Mouse (Mus musculus): ENCODE measurements at regions not wholly inside any gene's neighbourhood (a gene's known extent, or its start where the extent isn't known, plus 50 kb on each side); places are given as distances from the start of the nearest gene placed in this dataset.

DNA sequence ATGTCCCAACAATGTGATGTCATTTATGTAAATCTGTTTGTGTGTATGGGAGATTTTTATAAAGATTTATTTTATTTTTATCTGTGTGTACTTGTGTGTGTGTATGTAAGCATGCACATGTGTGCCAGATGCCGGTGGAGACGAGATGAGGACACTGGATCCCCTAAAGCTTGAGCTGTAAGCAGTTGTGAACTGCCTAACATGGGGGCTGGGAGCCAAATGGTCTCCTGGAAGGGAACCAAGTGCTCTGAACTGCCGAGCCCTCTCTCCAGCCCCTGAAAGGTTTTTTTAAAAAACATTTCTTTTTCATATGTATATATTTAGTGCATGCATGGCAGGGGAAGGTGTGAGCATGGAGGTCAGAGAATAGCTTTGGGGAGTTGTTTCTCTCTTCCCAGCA is 246.6 kb downstream of the Zfp326 start:
- ATAC-seq (ENCODE audit: low FRiP score, low read depth) (no peak), DNase-seq (ENCODE audit: low spot score) (peak; percentile 27)
- H3K4me2 ChIP-seq (replicated peaks; ENCODE audit: low read depth, low read length, severe bottlenecking): no peak overlapping the region
- 18% methylated on average over 3 of the region's 3 CpGs for WGBS
- H3K4me3 ChIP-seq (replicated peaks; ENCODE audit: low read length): no peak overlapping the region
- no peaks in the 10 kb centered on the region for H3K9me3 ChIP-seq (ENCODE audit: control insufficient read depth, low read length)
- no peaks in the 10 kb centered on the region for H3K4me1 ChIP-seq (ENCODE audit: control insufficient read depth, insufficient read depth, low read length)
- H3K9ac ChIP-seq (ENCODE audit: low read depth, low read length, severe bottlenecking): no peak overlapping the region
- no peaks in the 10 kb centered on the region for H3K27me3 ChIP-seq (ENCODE audit: control insufficient read depth, insufficient read depth, low read length)
- no peak for TF ChIP-seq POLR2A (IDR thresholded peaks at IDR 0.05; ENCODE audit: borderline replicate concordance, extremely low read depth, insufficient read depth, insufficient read length)
- H3K36me3 ChIP-seq (ENCODE audit: control insufficient read depth, insufficient read depth, low read length): no peaks in the 10 kb centered on the region
- H3K27ac ChIP-seq (replicated peaks; ENCODE audit: low read depth, low read length): no peak overlapping the region

DNA sequence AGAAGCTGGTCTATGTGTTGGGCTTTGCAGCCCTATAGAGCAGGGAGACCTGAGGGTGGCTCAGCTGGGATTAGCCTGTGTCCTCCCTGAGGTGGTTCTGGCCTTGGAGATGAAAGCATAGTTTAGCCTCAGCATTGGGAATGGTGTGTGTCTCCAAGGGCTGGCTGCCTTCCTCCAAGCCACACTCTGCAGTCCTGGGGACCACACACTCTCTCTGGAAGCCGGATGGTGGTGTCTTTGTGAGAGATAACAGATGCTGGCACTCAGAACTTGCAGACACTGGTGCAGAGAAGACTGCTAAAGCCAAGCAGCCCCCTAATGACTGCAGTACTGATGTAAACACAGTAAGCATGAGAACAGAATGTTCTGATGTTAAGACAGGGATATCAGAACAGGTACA is 243.2 kb downstream of the Zfp326 start:
- Histone ChIP-seq H3K27ac (replicated peaks; ENCODE audit: low read depth, low read length) (no peak overlapping the region), H3K9ac (ENCODE audit: low read depth, low read length, severe bottlenecking) (no peak overlapping the region), H3K9me3 (ENCODE audit: control insufficient read depth, low read length) (no peaks in the 10 kb centered on the region), H3K27me3 (ENCODE audit: control insufficient read depth, insufficient read depth, low read length) (no peaks in the 10 kb centered on the region), H3K4me1 (ENCODE audit: control insufficient read depth, insufficient read depth, low read length) (no peaks in the 10 kb centered on the region), H3K4me2 (replicated peaks; ENCODE audit: low read depth, low read length, severe bottlenecking) (no peak overlapping the region), H3K4me3 (replicated peaks; ENCODE audit: low read length) (no peak overlapping the region), H3K36me3 (ENCODE audit: control insufficient read depth, insufficient read depth, low read length) (no peaks in the 10 kb centered on the region)
- no peak for DNase-seq (ENCODE audit: low spot score)
- TF ChIP-seq POLR2A (IDR thresholded peaks at IDR 0.05; ENCODE audit: borderline replicate concordance, extremely low read depth, insufficient read depth, insufficient read length): no peak
- ATAC-seq (ENCODE audit: low FRiP score, low read depth): no peak
- 56% methylated on average over 1 of the region's 1 CpGs for WGBS

DNA sequence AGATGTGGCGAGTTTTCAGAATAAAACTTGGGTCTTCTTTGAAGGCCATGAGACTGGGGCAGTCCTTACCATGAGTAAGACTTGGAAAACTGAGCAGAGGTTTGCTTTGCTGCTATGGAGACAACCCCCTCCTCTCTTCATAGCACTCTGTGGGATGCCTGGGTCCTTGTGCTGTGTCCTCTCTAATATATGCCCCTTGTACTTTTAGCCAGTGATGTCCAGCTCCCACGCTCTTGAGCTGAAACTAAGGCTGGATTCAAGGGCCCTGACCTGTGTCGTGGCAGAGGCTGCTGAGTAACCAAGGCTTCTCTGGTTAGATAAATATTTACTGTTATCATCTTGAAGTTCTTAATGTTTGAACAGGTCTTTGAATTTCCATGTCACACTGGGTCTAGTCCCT is 236.8 kb downstream of the Zfp326 start:
- H3K9ac ChIP-seq (ENCODE audit: low read depth, low read length, severe bottlenecking): no peak overlapping the region
- no peak overlapping the region for H3K27ac ChIP-seq (replicated peaks; ENCODE audit: low read depth, low read length)
- no peak overlapping the region for H3K4me2 ChIP-seq (replicated peaks; ENCODE audit: low read depth, low read length, severe bottlenecking)
- WGBS: 91% methylated on average over 3 of the region's 3 CpGs
- H3K27me3 ChIP-seq (ENCODE audit: control insufficient read depth, insufficient read depth, low read length): no peaks in the 10 kb centered on the region
- DNase-seq (ENCODE audit: low spot score): no peak
- no peak for TF ChIP-seq POLR2A (IDR thresholded peaks at IDR 0.05; ENCODE audit: borderline replicate concordance, extremely low read depth, insufficient read depth, insufficient read length)
- H3K9me3 ChIP-seq (ENCODE audit: control insufficient read depth, low read length): no peaks in the 10 kb centered on the region
- H3K4me1 ChIP-seq (ENCODE audit: control insufficient read depth, insufficient read depth, low read length): no peaks in the 10 kb centered on the region
- no peak overlapping the region for H3K4me3 ChIP-seq (replicated peaks; ENCODE audit: low read length)
- no peaks in the 10 kb centered on the region for H3K36me3 ChIP-seq (ENCODE audit: control insufficient read depth, insufficient read depth, low read length)
- no peak for ATAC-seq (ENCODE audit: low FRiP score, low read depth)

DNA sequence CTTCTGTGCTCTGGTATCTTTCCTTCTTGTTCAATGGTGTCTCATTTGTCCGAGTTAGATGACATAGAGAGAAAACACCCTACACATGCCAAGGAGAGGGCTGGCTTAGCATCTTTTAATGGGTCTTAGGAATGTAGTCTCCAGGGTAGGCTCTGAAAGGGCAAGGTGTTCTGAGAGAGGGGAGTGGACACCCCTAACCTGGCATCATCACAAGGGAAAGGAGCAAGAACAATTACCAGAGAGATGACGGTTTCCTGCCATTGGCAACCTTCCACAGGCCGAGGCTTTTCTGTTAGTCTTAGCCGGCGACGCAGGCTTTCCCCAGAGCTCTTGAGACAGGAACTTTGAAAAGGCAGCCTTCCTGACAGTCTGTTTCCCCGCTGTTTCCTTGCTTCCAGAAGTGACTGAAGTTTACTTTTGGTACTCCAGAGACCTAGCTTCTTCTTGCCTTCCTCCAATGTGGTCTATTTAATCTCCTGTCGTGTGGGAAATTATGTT is 232.2 kb downstream of the Zfp326 start:
- Histone ChIP-seq H3K4me2 (replicated peaks; ENCODE audit: low read depth, low read length, severe bottlenecking) (no peak overlapping the region), H3K9ac (ENCODE audit: low read depth, low read length, severe bottlenecking) (no peak overlapping the region), H3K4me3 (replicated peaks; ENCODE audit: low read length) (no peak overlapping the region), H3K27ac (replicated peaks; ENCODE audit: low read depth, low read length) (no peak overlapping the region), H3K36me3 (ENCODE audit: control insufficient read depth, insufficient read depth, low read length) (no peaks in the 10 kb centered on the region), H3K9me3 (ENCODE audit: control insufficient read depth, low read length) (no peaks in the 10 kb centered on the region), H3K27me3 (ENCODE audit: control insufficient read depth, insufficient read depth, low read length) (no peaks in the 10 kb centered on the region), H3K4me1 (ENCODE audit: control insufficient read depth, insufficient read depth, low read length) (no peaks in the 10 kb centered on the region)
- no peak for TF ChIP-seq POLR2A (IDR thresholded peaks at IDR 0.05; ENCODE audit: borderline replicate concordance, extremely low read depth, insufficient read depth, insufficient read length)
- 60% methylated on average over 8 of the region's 8 CpGs for WGBS
- DNase-seq (ENCODE audit: low spot score) (no peak), ATAC-seq (ENCODE audit: low FRiP score, low read depth) (no peak)

DNA sequence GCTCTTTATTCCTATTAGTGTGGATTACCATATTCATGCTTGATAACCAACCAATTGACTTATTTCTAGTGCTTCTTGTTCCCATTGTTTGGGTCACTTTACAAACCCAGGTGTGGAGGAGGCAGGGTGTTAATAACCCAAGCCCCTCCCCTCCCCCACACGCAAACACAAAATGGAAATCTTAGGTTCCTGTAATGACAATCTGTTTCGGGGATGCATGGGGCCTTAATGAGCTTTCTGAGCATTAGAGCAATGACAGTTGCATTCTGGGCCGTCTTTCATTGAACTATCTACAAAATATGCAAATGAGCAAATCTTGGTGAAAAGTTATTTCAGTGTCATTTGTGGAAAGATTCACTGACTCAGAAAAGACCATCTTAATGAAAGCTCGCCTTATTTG is 225.9 kb downstream of the Zfp326 start:
- no peaks in the 10 kb centered on the region for H3K27me3 ChIP-seq (ENCODE audit: control insufficient read depth, insufficient read depth, low read length)
- no peak overlapping the region for H3K4me2 ChIP-seq (replicated peaks; ENCODE audit: low read depth, low read length, severe bottlenecking)
- ATAC-seq (ENCODE audit: low FRiP score, low read depth) (no peak), DNase-seq (ENCODE audit: low spot score) (no peak)
- H3K9me3 ChIP-seq (ENCODE audit: control insufficient read depth, low read length): no peaks in the 10 kb centered on the region
- 86% methylated on average over 4 of the region's 4 CpGs for WGBS
- no peak overlapping the region for H3K9ac ChIP-seq (ENCODE audit: low read depth, low read length, severe bottlenecking)
- no peak overlapping the region for H3K4me3 ChIP-seq (replicated peaks; ENCODE audit: low read length)
- H3K4me1 ChIP-seq (ENCODE audit: control insufficient read depth, insufficient read depth, low read length): no peaks in the 10 kb centered on the region
- H3K36me3 ChIP-seq (ENCODE audit: control insufficient read depth, insufficient read depth, low read length): no peaks in the 10 kb centered on the region
- no peak for TF ChIP-seq POLR2A (IDR thresholded peaks at IDR 0.05; ENCODE audit: borderline replicate concordance, extremely low read depth, insufficient read depth, insufficient read length)
- no peak overlapping the region for H3K27ac ChIP-seq (replicated peaks; ENCODE audit: low read depth, low read length)

DNA sequence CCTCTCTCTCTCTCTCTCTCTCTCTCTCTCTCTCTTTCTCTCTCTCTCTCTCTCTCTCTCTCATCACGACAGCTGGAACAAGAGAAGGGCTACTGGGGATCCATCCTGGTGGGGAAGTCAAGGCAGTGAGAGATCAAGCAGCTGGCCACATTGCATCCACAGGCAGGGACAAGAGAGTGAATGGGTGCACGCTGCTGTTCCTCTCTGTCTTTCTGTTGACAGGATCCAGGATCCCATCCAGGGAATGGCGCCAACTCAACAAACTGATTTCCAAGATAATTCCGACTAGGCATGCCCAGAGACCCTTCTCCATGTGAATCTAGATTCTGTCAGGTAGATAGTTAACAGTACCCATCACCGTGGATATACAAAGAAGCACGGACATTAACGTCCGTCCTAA is 222.5 kb downstream of the Zfp326 start:
- 83% methylated on average over 8 of the region's 8 CpGs for WGBS
- no peak for TF ChIP-seq POLR2A (IDR thresholded peaks at IDR 0.05; ENCODE audit: borderline replicate concordance, extremely low read depth, insufficient read depth, insufficient read length)
- Histone ChIP-seq H3K36me3 (ENCODE audit: control insufficient read depth, insufficient read depth, low read length) (no peaks in the 10 kb centered on the region), H3K9ac (ENCODE audit: low read depth, low read length, severe bottlenecking) (no peak overlapping the region), H3K4me2 (replicated peaks; ENCODE audit: low read depth, low read length, severe bottlenecking) (no peak overlapping the region), H3K27ac (replicated peaks; ENCODE audit: low read depth, low read length) (no peak overlapping the region), H3K27me3 (ENCODE audit: control insufficient read depth, insufficient read depth, low read length) (no peaks in the 10 kb centered on the region), H3K4me1 (ENCODE audit: control insufficient read depth, insufficient read depth, low read length) (no peaks in the 10 kb centered on the region), H3K4me3 (replicated peaks; ENCODE audit: low read length) (no peak overlapping the region), H3K9me3 (ENCODE audit: control insufficient read depth, low read length) (no peaks in the 10 kb centered on the region)
- ATAC-seq (ENCODE audit: low FRiP score, low read depth) (no peak), DNase-seq (ENCODE audit: low spot score) (no peak)
